Mouse (Mus musculus): ENCODE results near the gene Gm20388.
A peak's percentile ranks its signal among the peaks of the same experiment; 100 is the strongest.

- TF ChIP-seq CTCF (IDR thresholded peaks at IDR 0.05; ENCODE audit: extremely low read depth, insufficient read depth, low read length): peak; percentile 28; the same call in 1 of the 2 replicates
- TF ChIP-seq POLR2A (IDR thresholded peaks at IDR 0.05; ENCODE audit: extremely low read depth, insufficient read depth, low read length): no peak
These were observed 2023.9 kb downstream of the Gm20388 start for GRCm38 (mm10) chr8:121934506-121934905.

All from cortical plate, adult 2 months (tissue).